Comparison of ENCODE assay signal across 10 mouse cellular contexts in the genomic region with DNA sequence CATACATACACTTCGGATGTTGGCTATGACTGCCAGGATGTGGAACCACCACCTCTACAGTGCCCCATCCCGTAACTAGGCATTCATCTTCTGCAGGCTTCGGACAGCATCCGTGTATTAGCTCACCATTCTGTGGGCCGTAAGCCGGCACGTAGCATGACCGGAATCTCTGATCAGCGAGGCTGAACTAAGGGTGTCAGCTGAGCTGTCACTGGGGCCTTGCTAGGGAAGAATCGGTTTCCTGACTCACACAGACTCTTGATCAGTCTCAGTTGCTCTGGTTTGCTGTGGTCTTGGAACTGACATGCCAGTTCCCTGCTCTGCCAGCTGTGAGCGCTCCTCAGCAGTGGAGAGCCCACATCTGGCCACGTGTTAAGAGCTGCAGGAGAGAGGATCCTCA.
DNase-seq lines count a peak whose midpoint lies in the region; ATAC-seq and TF ChIP-seq lines count a peak whose summit lies in the region.
"Had no signal": no experiment of that assay in that cellular context is flagged by ENCODE, and none has a peak within 500 bp of the region (broad histone marks: within the 10 kb centered on the region; RNA-seq: fewer than 3 reads in every experiment).

No protein-coding gene starts in this region.

- TF ChIP-seq EP300 in heart, adult 2 months (IDR thresholded peaks at IDR 0.05; ENCODE audit: insufficient read depth, low read depth, low read length) = no peak

- no peaks in the 10 kb centered on the region for H3K79me2 ChIP-seq in heart, adult 2 months (replicated peaks; ENCODE audit: control insufficient read depth, insufficient read depth, low read length)

- H3K27ac ChIP-seq in heart, adult 2 months = peak overlapping the region; percentile 31
- H3K27ac ChIP-seq in heart, embryonic 11.5 days (ENCODE audit: low read depth, low read length) = no peak overlapping the region
- H3K27ac ChIP-seq in midbrain, embryonic 14.5 days (replicated peaks; ENCODE audit: low read depth, low read length) = no peak overlapping the region; the same call in 1 of the 2 replicates
- H3K27ac ChIP-seq: embryonic facial prominence, embryonic 15.5 days had no signal

- H3K4me1 ChIP-seq in heart, adult 2 months (ENCODE audit: control insufficient read depth, insufficient read depth, low read length) = peaks cover 38% of the 10 kb centered on the region
- peaks cover 27% of the 10 kb centered on the region for H3K4me1 ChIP-seq in heart, embryonic 11.5 days (ENCODE audit: control insufficient read depth, insufficient read depth, low read length)
- peaks cover 53% of the 10 kb centered on the region for H3K4me1 ChIP-seq in midbrain, embryonic 14.5 days (ENCODE audit: control insufficient read depth, insufficient read depth, low read length)

- no peak overlapping the region for H3K4me2 ChIP-seq in heart, embryonic 11.5 days
- H3K4me2 ChIP-seq in midbrain, embryonic 14.5 days (ENCODE audit: low read length) = no peak overlapping the region
- H3K4me2 ChIP-seq: embryonic facial prominence, embryonic 15.5 days had no signal

- TF ChIP-seq CTCF in heart, adult 2 months (IDR thresholded peaks at IDR 0.05) = no peak

- H3K27me3 ChIP-seq in heart, adult 2 months (ENCODE audit: control insufficient read depth, insufficient read depth, low read length) = no peaks in the 10 kb centered on the region
- H3K27me3 ChIP-seq in heart, embryonic 11.5 days (ENCODE audit: control insufficient read depth, insufficient read depth, low read length) = no peaks in the 10 kb centered on the region
- no peaks in the 10 kb centered on the region for H3K27me3 ChIP-seq in midbrain, embryonic 14.5 days (ENCODE audit: control insufficient read depth, insufficient read depth, low read length)
- H3K27me3 ChIP-seq: embryonic facial prominence, embryonic 15.5 days had no signal

- 85% methylated on average over 12 of the region's 12 CpGs for WGBS in heart, adult 2 months
- WGBS in heart, embryonic 11.5 days (ENCODE audit: insufficient replicate concordance) = 80% methylated on average over 12 of the region's 12 CpGs
- 61% methylated on average over 12 of the region's 12 CpGs for WGBS in midbrain, embryonic 14.5 days

- H3K4me3 ChIP-seq in heart, adult 2 months = no peak overlapping the region
- H3K4me3 ChIP-seq in heart, embryonic 11.5 days (ENCODE audit: low read depth, low read length) = no peak overlapping the region
- H3K4me3 ChIP-seq in midbrain, embryonic 14.5 days (replicated peaks; ENCODE audit: low read depth, low read length) = no peak overlapping the region
- H3K4me3 ChIP-seq: embryonic facial prominence, embryonic 15.5 days had no signal

- ATAC-seq in heart, embryonic 11.5 days (replicated peaks; ENCODE audit: insufficient number of reproducible peaks, low FRiP score, low TSS enrichment) = no peak
- no peak for ATAC-seq in midbrain, embryonic 14.5 days (ENCODE audit: low FRiP score, low TSS enrichment)

- intact Hi-C loops in heart, adult 2 months (cut with DNase I) = no loop called here

- no peak for DNase-seq in heart, adult 2 months
- DNase-seq in thymus, postnatal 4 days = peak; percentile 43
- no peak for DNase-seq in thymus, postnatal 0 days (ENCODE audit: low spot score)
- DNase-seq in midbrain, embryonic 14.5 days = peak; percentile 42
- DNase-seq in frontal cortex, postnatal 25 days (ENCODE audit: low spot score in 2 of 2) = no peak
- DNase-seq in urinary bladder, adult 18-20 months (ENCODE audit: low spot score in 2 of 2) = no peak
- DNase-seq: kidney, postnatal 10 days; right cerebral cortex, postnatal 4 days had no signal

- H3K36me3 ChIP-seq in heart, adult 2 months (ENCODE audit: control insufficient read depth, insufficient read depth, low read length) = no peaks in the 10 kb centered on the region
- no peaks in the 10 kb centered on the region for H3K36me3 ChIP-seq in heart, embryonic 11.5 days (ENCODE audit: control insufficient read depth, insufficient read depth, low read length)
- no peaks in the 10 kb centered on the region for H3K36me3 ChIP-seq in midbrain, embryonic 14.5 days (ENCODE audit: control insufficient read depth, insufficient read depth, low read length)
- H3K36me3 ChIP-seq: embryonic facial prominence, embryonic 15.5 days had no signal

- TF ChIP-seq POLR2A in heart, adult 2 months (IDR thresholded peaks at IDR 0.05; ENCODE audit: insufficient read depth, low read depth, low read length) = no peak

- no peak overlapping the region for H3K9ac ChIP-seq in heart, adult 2 months (ENCODE audit: low read depth, low read length)
- no peak overlapping the region for H3K9ac ChIP-seq in heart, embryonic 11.5 days (ENCODE audit: low read depth, low read length)
- H3K9ac ChIP-seq in midbrain, embryonic 14.5 days (replicated peaks; ENCODE audit: low read length) = no peak overlapping the region
- H3K9ac ChIP-seq: embryonic facial prominence, embryonic 15.5 days had no signal

- no peaks in the 10 kb centered on the region for H3K9me3 ChIP-seq in heart, embryonic 11.5 days (replicated peaks; ENCODE audit: control insufficient read depth, low read length)
- H3K9me3 ChIP-seq in midbrain, embryonic 14.5 days (ENCODE audit: control insufficient read depth, low read length) = no peaks in the 10 kb centered on the region
- H3K9me3 ChIP-seq: embryonic facial prominence, embryonic 15.5 days had no signal

Comparison
In these comparisons a context has a peak if more than half of its experiments do, and no peak if none do; other contexts are left out.
1. DNase-seq: peak in thymus, postnatal 4 days (single experiment) and midbrain, embryonic 14.5 days (single experiment); none in heart, adult 2 months (0 of 2), thymus, postnatal 0 days (single experiment), frontal cortex, postnatal 25 days (0 of 2) and urinary bladder, adult 18-20 months (0 of 2).